Mouse (Mus musculus) liver, embryonic 14.5 days (tissue): Measurements from ENCODE around the gene Hepacam. TPM values are rescaled to one million over a fixed set of nuclear protein-coding genes. Genes with fewer than 3 reads are reported as not detected.

ENCODE experiments used
- ATAC-seq: fragments of 200-750 bp; cut with Nextera tagmentation; 2 replicates; pipeline ENCODE4 v1.8.0; 2017; ENCODE audit warnings: moderate number of reproducible peaks, mild to moderate bottlenecking, moderate library complexity; ENCODE audit not compliant: insufficient read depth
- DNase-seq, 3 experiments: peaks; one replicate each; pipeline ENCODE4 v3.0.0-alpha.2; 2012 to 2013; ENCODE audit warnings: low read depth in 3 of 3, low spot score in 3 of 3
- H3K27ac ChIP-seq: fragments of 300-500 bp; sonication (generic); 2 replicates; pipeline ENCODE4 v1.5.1; 2014; ENCODE audit warnings: moderate library complexity, mild to moderate bottlenecking, control low read depth, inconsistent platforms
- H3K27me3 ChIP-seq: fragments of 300-500 bp; sonication (generic); 2 replicates; pipeline ENCODE4 v1.6.1; 2014; ENCODE audit warnings: mild to moderate bottlenecking, low read length, moderate library complexity; ENCODE audit not compliant: control insufficient read depth, insufficient read depth
- H3K36me3 ChIP-seq: fragments of 300-500 bp; sonication (generic); replicated peaks from 2 replicates; pipeline ENCODE4 v1.6.1; 2014; ENCODE audit warnings: low read depth; ENCODE audit not compliant: control insufficient read depth, insufficient read depth
- H3K4me1 ChIP-seq, 2 experiments: fragments of 200-500 bp in 1 of 2; fragments of 300-500 bp in 1 of 2; sonication (generic) in 1 of 2; replicated peaks; 2 replicates each; pipeline ENCODE4 v1.6.1; 2012 to 2014; ENCODE audit warnings: antibody characterized with exemption in 1 of 2, inconsistent platforms in 1 of 2, low read length in 1 of 2; ENCODE audit not compliant: control insufficient read depth in 2 of 2, insufficient read depth in 2 of 2
- H3K4me2 ChIP-seq: fragments of 300-500 bp; sonication (generic); 2 replicates; pipeline ENCODE4 v1.6.1; 2014; ENCODE audit warnings: low read depth, mild to moderate bottlenecking, control low read depth, moderate library complexity
- H3K4me3 ChIP-seq, 2 experiments: fragments of 200-500 bp in 1 of 2; fragments of 300-500 bp in 1 of 2; sonication (generic) in 1 of 2; 2 replicates each; pipeline ENCODE4 v1.5.1; 2012 to 2014; ENCODE audit warnings: low read depth in 2 of 2, low read length in 2 of 2, mild to moderate bottlenecking in 2 of 2, control low read depth in 1 of 2, inconsistent platforms in 1 of 2, moderate library complexity in 1 of 2; ENCODE audit not compliant: insufficient read depth in 1 of 2
- H3K9ac ChIP-seq: fragments of 300-500 bp; sonication (generic); replicated peaks from 2 replicates; pipeline ENCODE4 v1.6.1; 2014; ENCODE audit warnings: mild to moderate bottlenecking, control low read depth, moderate library complexity
- H3K9me3 ChIP-seq: fragments of 300-500 bp; sonication (generic); 2 replicates; pipeline ENCODE4 v1.6.1; 2016; ENCODE audit warnings: low read length, mixed read lengths; ENCODE audit not compliant: control insufficient read depth
- CTCF ChIP-seq: IDR thresholded peaks from 2 replicates; pipeline ENCODE4 v1.5.1; 2016; ENCODE audit warnings: antibody characterized with exemption, low read depth, control low read depth
- EP300 ChIP-seq: IDR thresholded peaks from 2 replicates; pipeline ENCODE4 v1.6.1; 2016; ENCODE audit warnings: antibody characterized with exemption, low read depth
- WGBS: fragments of 180-500 bp; shearing (Covaris S2); extraction: QIAGEN DNeasy Blood & Tissue Kit; methylation state at CpG from one replicate; pipeline ENCODE4 v1.1.7; 2014; ENCODE audit not compliant: insufficient replicate concordance; 5-methylcytosine and 5-hydroxymethylcytosine counted together
- polyA plus RNA-seq, 2 experiments: library from polyadenylated mRNA; depleted of rRNA in 1 of 2; stranded (reverse) in 1 of 2; unstranded in 1 of 2; fragments of >200 nt; fragmentation: Nextera tagmentation in 1 of 2; extraction: Ambion mirVana in 1 of 2; gene quantifications; 2 replicates each; pipeline versions ENCODE4 v1.2.1 to v1.2.3; 2012 to 2014

The Hepacam gene
- polyA plus RNA-seq, 2 experiments: not detected

- Histone ChIP-seq H3K9me3 (no peaks in the 10 kb centered on the region), H3K4me2 (no peak overlapping the region), H3K9ac (no peak overlapping the region), H3K4me1 (no peaks in the 10 kb centered on the region), H3K27ac (no peak overlapping the region), H3K27me3 (no peaks in the 10 kb centered on the region), H3K36me3 (no peaks in the 10 kb centered on the region), H3K4me3 (no peak overlapping the region)
- ATAC-seq (no peak), DNase-seq (no peak)
- no peak for TF ChIP-seq EP300
- TF ChIP-seq CTCF: no peak
- WGBS: 56% methylated on average over 6 of the region's 6 CpGs
These were observed 7.6 kb upstream of the Hepacam start for GRCm38 (mm10) chr9:37359331-37360220.

- TF ChIP-seq CTCF (no peak), EP300 (no peak)
- Histone ChIP-seq H3K27me3 (no peaks in the 10 kb centered on the region), H3K4me2 (no peak overlapping the region), H3K9ac (no peak overlapping the region), H3K36me3 (no peaks in the 10 kb centered on the region), H3K4me1 (0 out of 4 replicates have a peak, but pooled peaks cover 0 to 1% of the 10 kb centered on the region in 2 experiments), H3K4me3 (no peak overlapping the region), H3K27ac (no peak overlapping the region), H3K9me3 (no peaks in the 10 kb centered on the region)
- DNase-seq (no peak), ATAC-seq (no peak)
These were observed 5.1 kb upstream of the Hepacam start for GRCm38 (mm10) chr9:37362084-37362483.

DNA sequence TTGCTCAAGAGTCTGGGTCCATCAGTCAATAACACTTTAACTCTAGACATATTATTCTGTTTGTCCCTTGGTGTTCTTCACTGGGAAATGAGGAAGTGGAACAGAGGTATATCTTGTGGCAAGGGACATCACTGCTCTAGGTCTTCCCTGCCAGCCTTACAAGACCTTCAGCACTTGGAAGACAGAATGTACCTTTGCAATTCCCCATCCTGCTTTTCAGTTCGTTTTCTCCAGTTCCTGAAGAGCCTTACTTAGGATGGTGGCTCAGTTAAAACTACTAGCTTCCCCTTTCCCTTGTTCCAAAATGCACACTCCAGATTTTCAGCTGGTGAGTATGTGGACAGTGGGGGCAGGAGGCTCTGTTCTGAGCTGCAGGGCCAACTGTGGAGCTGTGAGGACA is 4.3 kb upstream of the Hepacam start:
- Histone ChIP-seq H3K4me2 (no peak overlapping the region), H3K27me3 (no peaks in the 10 kb centered on the region), H3K36me3 (no peaks in the 10 kb centered on the region), H3K27ac (no peak overlapping the region), H3K9ac (no peak overlapping the region), H3K4me1 (0 out of 4 replicates have a peak, but pooled peaks cover 0 to 1% of the 10 kb centered on the region in 2 experiments), H3K4me3 (no peak overlapping the region), H3K9me3 (no peaks in the 10 kb centered on the region)
- ATAC-seq (no peak), DNase-seq (no peak)
- WGBS: 21% methylated on average over 1 of the region's 1 CpGs
- TF ChIP-seq CTCF: no peak
- no peak for TF ChIP-seq EP300

DNA sequence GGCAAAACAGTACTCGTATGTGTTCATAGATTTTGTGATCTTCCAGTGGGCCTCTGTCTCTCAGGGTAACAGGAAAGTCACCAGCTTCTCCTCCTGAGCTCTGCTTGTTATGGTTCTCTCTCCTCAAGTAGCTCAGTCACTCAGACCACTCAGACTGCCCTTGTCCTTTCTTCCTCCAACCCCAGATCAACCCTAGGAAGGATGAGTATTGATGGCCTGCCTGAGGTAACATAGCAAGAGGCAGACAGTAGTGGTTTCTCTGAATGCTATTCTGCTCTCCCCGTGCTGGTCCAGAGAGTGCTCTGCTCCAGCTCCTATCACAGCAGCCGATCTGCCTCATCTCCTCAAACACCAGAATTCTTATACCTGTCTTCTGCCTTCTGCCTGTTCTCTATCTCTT is 3.6 kb upstream of the Hepacam start:
- H3K4me1 ChIP-seq: 0 out of 4 replicates have a peak, but pooled peaks cover 0 to 1% of the 10 kb centered on the region in 2 experiments
- H3K36me3 ChIP-seq: no peaks in the 10 kb centered on the region
- H3K4me3 ChIP-seq: no peak overlapping the region
- no peak for TF ChIP-seq CTCF
- TF ChIP-seq EP300: no peak
- 45% methylated on average over 3 of the region's 3 CpGs for WGBS
- H3K9ac ChIP-seq: no peak overlapping the region
- H3K4me2 ChIP-seq: no peak overlapping the region
- ATAC-seq (no peak), DNase-seq (no peak)
- no peaks in the 10 kb centered on the region for H3K27me3 ChIP-seq
- no peaks in the 10 kb centered on the region for H3K9me3 ChIP-seq
- no peak overlapping the region for H3K27ac ChIP-seq

GRCm38 (mm10) chr9:37364392-37364791 is 2.8 kb upstream of the Hepacam start:
- ATAC-seq (no peak), DNase-seq (no peak)
- H3K4me2 ChIP-seq: no peak overlapping the region
- no peak overlapping the region for H3K27ac ChIP-seq
- H3K4me3 ChIP-seq: no peak overlapping the region
- H3K4me1 ChIP-seq: 0 out of 4 replicates have a peak, but pooled peaks cover 0 to 1% of the 10 kb centered on the region in 2 experiments
- H3K27me3 ChIP-seq: no peaks in the 10 kb centered on the region
- no peak for TF ChIP-seq CTCF
- 56% methylated on average over 3 of the region's 3 CpGs for whole genome bisulfite sequencing
- no peaks in the 10 kb centered on the region for H3K9me3 ChIP-seq
- no peaks in the 10 kb centered on the region for H3K36me3 ChIP-seq
- no peak overlapping the region for H3K9ac ChIP-seq
